In the genomic region with DNA sequence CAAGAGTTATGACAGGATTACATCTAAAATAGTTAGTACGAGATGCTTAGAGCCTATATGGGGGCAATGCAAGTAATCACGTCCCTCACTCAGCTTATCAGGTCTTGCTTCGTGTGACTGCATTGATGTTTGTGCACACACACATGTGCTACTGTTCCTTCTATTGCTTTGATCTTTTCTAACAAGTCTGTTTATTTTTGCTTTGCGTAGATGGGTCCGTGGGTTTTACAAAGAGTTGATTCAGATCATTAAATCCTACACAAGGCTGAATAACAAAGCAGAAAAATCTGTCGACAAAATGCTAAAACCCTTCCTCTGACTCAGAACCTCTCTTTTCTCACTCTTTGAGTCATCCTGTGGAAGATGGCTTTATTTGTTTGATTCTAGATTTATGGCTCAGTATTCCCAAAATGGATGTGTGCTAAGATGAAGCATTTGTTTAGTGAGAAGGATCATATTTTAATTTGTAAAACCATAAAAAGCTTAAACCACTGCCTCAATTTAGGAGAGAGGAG, we compare ENCODE assay signal across 20 mouse cellular contexts.
DNase-seq lines count a peak whose midpoint lies in the region; ATAC-seq and TF ChIP-seq lines count a peak whose summit lies in the region.
"Had no signal": no experiment of that assay in that cellular context is flagged by ENCODE, and none has a peak within 500 bp of the region (broad histone marks: within the 10 kb centered on the region; RNA-seq: fewer than 3 reads in every experiment).

No protein-coding gene starts in this region.

- no peak for TF ChIP-seq POLR2A in cerebellum, adult 2 months (IDR thresholded peaks at IDR 0.05; ENCODE audit: borderline replicate concordance, insufficient read depth, low read length)

- H3K27ac ChIP-seq in cerebellum, adult 2 months (ENCODE audit: insufficient read depth, low read length) = no peak overlapping the region
- H3K27ac ChIP-seq: embryonic facial prominence, embryonic 15.5 days; heart, embryonic 10.5 days; hindbrain, embryonic 15.5 days; kidney, postnatal 0 days; macrophage had no signal

- no peak for ATAC-seq in monocyte, adult 5-6 weeks (replicated peaks; ENCODE audit: insufficient number of reproducible peaks, low FRiP score, low TSS enrichment, poor library complexity, severe bottlenecking)
- ATAC-seq: forebrain, postnatal 0 days; liver, postnatal 0 days; lung, postnatal 0 days had no signal

- H3K4me1 ChIP-seq in cerebellum, adult 2 months (ENCODE audit: control insufficient read depth, insufficient read depth, low read length) = no peaks in the 10 kb centered on the region
- H3K4me1 ChIP-seq: embryonic facial prominence, embryonic 15.5 days; heart, embryonic 10.5 days; hindbrain, embryonic 15.5 days had no signal

- DNase-seq in layer of hippocampus, adult 18-20 months (ENCODE audit: low spot score in 2 of 2) = peak; percentile 13 to 71
- DNase-seq in layer of hippocampus, postnatal 10 days (ENCODE audit: low spot score in 2 of 2) = no peak
- peak; percentile 7 for DNase-seq in Muller cell, postnatal 12 days (ENCODE audit: inconsistent ontology term)
- DNase-seq in layer of hippocampus, adult 9-10 months (ENCODE audit: low spot score) = peak; percentile 32
- peak; percentile 17 to 86 for DNase-seq in left cerebral cortex, postnatal 25 days (ENCODE audit: low spot score in 2 of 2)
- DNase-seq in urinary bladder, adult 18-20 months (ENCODE audit: low spot score in 2 of 2) = no peak
- no peak for DNase-seq in cerebellum, adult 2 months
- DNase-seq: adrenal gland, postnatal 10 days; cerebellum, adult 9-10 months; forebrain, postnatal 0 days; kidney, adult 2 months; liver, postnatal 0 days; thymus, adult 2 months had no signal

- WGBS in cerebellum, adult 2 months = 85% methylated on average over 6 of the region's 6 CpGs

- no peak overlapping the region for H3K4me3 ChIP-seq in cerebellum, adult 2 months (replicated peaks; ENCODE audit: insufficient read depth, low read depth, low read length)
- H3K4me3 ChIP-seq: embryonic facial prominence, embryonic 15.5 days; heart, embryonic 10.5 days; hindbrain, embryonic 15.5 days had no signal

- no peaks in the 10 kb centered on the region for H3K27me3 ChIP-seq in cerebellum, adult 2 months (ENCODE audit: control insufficient read depth, insufficient read depth, low read length)
- H3K27me3 ChIP-seq: embryonic facial prominence, embryonic 15.5 days; hindbrain, embryonic 15.5 days had no signal

- no peak for TF ChIP-seq CTCF in cerebellum, adult 2 months (IDR thresholded peaks at IDR 0.05; ENCODE audit: borderline replicate concordance, insufficient read depth, low read depth, low read length)

- intact Hi-C loops in left cerebral cortex, postnatal 25 days (cut with DNase I) = no loop called here

Comparison
In these comparisons a context has a peak if more than half of its experiments do, and no peak if none do; other contexts are left out.
1. DNase-seq: peak in layer of hippocampus, adult 18-20 months (2 of 2), Muller cell, postnatal 12 days (single experiment), layer of hippocampus, adult 9-10 months (single experiment) and left cerebral cortex, postnatal 25 days (2 of 2); none in layer of hippocampus, postnatal 10 days (0 of 2), urinary bladder, adult 18-20 months (0 of 2) and cerebellum, adult 2 months (0 of 2).